Mouse (Mus musculus): ENCODE data around the gene Plekhg3.

The Plekhg3 gene

DNA sequence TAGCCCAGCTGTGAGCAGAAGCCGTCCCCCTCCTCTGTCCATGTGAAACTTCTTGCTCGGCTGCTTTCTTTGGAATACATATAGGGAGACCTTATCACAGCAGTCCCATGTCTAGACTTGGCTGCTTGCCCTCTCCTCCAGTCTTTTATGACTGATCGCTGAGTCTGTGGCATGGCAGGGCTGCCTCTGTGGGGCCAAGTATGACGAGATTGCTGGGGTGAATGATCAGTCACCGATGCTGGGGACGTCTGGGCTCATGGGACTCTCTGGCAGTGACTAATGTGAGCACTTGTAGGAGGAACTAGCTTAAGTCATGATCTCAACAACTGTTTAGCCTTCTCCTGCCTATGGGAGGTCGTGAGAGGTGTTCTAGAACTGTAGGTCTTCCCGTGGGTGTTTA is 21.6 kb downstream of the Plekhg3 start:
- in situ Hi-C loops (cut with MboI, MseI): no loop called here

DNA sequence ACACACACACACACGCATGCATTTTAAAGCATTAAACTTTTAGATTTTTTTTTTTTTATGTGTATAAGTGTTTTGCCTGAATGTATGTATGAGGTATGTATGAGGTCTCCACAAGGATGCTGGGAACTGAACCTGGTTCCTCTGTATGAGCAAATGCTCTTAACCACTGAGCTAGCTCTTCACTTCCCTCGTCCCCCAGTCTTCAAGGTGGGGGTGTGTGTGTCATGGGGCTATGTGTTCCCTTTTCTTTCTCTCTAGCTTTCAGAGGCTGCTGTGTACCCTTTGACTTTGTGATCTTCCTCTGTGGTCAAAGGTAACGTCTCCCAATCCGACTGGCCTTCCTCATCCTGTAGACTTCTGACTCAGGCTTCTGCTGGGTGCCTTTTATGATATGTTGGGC is 22.3 kb downstream of the Plekhg3 start:
- in situ Hi-C loops (cut with MboI, MseI): no loop called here

DNA sequence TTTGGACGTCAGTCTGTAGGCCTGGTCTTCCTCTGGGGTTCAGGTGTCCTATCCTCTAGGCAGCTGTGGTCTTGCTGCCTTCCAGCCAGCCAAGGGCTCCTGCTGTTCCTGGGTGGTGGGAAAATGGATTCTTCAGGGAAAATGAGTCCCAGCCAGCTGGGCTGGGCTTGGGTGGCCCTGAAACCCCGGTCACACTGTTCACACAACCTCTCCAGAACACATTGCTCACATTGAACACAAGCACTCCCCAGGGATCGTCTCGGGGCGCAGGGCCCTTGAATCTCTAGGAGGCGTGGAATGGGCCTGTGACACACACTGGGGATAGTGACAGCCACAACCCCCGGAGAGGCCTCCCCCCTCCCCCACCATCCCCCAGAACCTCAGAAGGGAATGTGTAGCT is 23.2 kb downstream of the Plekhg3 start:
- in situ Hi-C loops (cut with MboI, MseI): no loop called here

DNA sequence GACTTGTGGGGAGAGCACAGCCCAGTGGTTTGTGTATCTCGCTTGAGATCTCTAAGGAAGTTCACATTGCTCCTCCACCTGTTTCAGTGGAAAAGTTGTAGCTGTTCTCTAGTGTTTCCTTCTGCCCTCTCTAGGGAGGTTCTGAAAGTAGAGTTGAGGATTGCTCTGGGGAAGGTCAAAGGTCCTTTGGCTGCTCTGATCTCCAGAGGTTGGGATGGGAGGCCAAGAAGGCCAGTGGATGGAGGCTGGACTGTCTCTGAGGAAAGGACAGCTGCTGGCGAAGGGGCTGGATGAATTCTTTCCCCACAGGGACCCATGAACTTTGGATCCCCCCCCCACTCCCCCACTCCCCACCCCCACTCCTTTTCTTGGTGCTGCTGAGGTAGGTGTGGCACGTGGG is 23.7 kb downstream of the Plekhg3 start:
- in situ Hi-C loops (cut with MboI, MseI): no loop called here

DNA sequence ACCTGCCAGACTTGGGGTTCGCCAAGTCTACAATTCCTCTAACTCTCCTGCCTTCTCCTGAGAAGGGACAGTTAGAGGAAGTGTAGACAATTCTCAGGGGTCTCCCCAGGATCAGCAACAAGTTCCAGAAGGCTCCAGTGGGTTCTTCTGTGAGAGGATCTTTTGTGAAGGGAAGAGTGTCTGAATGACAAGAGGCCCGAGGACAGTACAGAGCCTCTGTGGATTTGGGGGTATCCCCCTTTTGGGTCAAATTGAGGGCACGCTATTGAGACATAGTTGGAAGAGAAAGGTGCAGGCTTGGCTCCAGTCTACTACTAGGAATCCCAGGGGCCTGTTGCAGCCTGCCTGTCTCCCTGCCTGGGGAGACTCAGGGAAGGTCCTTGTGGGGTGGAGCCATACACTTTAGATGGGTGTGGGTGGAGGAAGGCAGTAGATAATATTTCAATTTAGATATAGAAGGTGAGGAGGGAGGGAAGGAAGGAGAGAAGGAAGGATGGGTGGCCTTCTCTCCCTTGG is 24.2 kb downstream of the Plekhg3 start:
- in situ Hi-C loops (cut with MboI, MseI): no loop called here

DNA sequence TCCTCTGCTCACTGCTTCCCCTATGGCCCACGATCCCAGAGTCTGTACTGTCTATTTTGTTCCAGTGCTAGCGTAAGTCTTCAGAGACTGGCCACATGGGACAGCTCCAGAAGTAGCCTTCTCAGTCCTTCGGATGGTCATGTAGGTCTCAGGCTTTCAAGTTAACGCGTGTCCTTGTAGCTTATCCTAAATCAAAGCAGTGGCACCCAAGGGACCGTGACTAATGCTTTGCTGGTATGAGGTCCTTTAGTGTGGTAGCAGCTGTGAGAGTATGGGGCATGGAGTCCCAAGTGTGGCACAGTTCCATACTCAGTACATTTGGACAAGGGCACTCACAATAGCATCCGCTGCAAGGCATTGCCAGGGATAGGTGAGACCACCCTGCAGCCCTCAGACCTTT is 25.5 kb downstream of the Plekhg3 start:
- in situ Hi-C loops (cut with MboI, MseI): no loop called here

DNA sequence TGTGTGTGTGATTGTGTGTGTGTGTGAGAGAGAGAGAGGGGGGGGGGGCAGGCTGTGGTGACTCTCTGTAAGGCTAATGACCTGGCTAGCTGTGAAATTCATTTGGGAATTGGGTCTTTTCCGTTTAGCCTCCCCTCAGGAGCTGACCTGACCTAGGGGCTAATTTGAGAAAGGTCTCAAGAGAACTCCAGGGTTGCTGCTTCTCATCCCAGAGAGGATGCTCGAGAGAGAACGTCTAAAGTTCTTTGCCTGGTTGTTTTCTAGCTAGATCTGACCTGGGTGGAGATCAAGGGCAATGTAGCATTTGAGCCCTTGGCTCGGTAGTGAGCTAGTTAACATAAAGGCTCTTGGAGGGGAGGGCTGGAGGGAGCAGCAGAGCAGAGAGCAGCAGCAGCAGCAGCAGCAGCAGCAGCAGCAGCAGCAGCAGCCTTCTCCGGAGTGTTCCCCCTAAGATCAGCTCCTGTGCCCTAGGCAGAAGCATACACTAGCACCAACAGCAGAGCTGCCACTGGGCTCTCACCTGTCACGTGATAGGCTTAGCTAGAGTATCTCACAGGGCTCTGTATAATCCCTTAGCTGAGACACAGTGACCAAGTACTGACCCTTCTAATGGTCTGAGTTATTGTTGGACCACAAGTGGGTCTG is 26.2 kb downstream of the Plekhg3 start:
- in situ Hi-C loops (cut with MboI, MseI): no loop called here

DNA sequence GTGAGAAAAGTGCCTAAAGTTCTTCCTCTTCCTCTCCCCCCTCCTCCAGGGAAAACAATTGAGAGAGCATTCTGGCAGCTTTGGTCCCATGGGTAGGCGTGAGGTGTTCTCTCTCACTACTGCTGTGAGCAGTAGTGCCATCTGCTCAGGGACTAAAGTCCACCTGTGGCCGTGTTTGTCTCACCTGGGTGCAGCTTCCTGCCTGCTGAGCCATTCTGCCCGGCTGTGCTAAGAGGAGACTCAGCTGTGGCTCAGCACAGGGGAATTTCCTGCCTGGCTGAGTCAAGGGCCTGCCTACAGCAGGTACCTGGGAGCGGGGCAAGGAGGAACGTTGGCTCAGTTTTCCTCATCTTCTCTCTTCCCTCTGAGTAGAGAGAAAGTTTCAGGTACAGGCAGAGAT is 27.5 kb downstream of the Plekhg3 start:
- in situ Hi-C loops (cut with MboI, MseI): no loop called here

DNA sequence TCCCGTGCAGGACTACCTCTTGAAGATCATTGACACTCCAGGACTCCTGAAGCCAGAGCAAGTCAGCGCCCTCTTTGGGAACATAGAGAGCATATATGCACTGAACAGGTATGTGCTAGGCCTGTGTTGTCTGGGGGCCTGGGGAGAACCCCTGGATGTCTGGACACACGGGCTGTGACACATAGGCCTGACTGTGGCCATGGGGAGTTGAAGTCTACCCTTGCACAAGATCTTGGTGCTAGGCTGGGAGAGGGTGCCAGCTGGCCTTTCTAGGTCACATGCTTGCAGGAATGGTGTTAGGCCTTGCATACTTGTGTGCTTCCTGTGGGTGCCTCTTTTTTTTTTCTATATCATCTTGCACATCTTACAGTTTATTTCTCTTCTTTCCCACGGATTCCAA is 31.5 kb downstream of the Plekhg3 start:
- in situ Hi-C loops (cut with MboI, MseI): no loop called here

DNA sequence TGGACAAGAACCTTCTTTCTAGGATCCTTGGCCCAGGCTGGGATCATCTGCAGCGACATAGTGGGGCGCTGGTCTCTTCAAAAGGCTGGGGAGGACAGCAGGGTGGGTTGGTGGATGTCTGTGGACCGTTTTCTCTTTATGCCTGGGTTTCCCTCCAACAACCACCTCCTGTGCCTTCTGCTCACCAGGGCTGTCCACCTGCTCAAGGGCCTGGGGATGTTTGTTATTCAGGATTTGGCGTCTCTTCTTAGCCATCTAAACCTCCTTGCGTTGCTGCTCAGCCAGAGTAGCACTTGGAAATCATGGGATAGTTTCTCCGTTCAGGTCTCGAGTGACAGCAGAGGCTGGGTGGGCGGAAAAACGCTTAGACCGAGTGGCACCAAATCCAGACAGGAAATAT is 35.6 kb downstream of the Plekhg3 start:
- in situ Hi-C loops (cut with MboI, MseI): no loop called here

DNA sequence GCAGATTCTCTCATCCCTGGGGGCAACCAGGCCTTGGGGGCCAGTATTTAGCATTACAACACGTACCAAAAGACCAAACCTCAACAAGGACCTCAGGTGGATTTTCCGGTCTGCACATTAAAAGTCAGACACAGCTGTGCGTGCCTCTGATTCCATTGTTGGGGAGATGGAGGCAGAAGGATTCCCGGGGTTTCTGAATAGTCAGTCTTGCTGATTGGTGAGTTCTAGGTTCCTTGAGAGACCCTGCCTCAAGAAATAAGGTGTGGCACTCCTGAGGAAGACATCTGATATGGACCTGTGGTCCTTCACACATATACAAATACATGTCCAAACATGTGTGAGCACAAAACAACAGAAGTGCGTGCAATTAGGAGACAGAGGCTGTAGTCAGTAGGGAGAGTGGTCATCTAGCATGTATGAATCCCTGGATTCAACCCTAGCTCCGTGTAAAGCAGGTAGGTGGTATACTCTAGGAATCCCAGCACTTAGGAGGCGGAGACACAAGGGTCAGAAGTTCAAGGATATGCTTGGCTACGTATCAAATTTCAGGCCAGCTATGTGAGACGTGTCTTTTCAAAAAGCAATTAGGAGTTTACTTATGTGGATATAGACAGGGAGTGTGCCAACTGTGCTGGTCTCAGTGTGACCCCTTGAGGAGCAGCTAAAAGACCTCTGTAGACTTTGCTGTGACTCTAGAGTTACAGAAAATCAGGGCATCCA is 39.7 kb downstream of the Plekhg3 start:
- in situ Hi-C loops (cut with MboI, MseI): no loop called here

DNA sequence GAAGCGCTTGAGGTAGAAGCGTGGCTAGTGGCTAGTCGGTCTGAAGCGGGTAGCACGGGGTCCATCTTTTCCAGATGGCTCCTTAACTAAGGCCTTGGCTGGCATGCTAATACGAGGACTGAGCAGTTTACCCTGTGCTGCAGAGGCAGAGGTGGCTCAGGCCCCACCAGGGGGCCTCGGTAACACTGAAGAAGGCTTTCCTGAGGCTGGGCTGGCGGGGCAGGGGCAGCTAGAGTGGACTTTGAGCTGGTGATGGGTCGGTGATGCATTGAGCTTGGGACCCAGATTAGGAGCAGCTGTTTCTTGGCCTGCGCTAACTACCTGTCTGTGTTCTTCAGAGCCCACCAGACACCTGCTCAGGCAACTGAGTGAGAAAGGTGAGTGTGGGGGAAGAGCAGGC is 40.6 kb downstream of the Plekhg3 start:
- in situ Hi-C loops (cut with MboI, MseI): no loop called here

DNA sequence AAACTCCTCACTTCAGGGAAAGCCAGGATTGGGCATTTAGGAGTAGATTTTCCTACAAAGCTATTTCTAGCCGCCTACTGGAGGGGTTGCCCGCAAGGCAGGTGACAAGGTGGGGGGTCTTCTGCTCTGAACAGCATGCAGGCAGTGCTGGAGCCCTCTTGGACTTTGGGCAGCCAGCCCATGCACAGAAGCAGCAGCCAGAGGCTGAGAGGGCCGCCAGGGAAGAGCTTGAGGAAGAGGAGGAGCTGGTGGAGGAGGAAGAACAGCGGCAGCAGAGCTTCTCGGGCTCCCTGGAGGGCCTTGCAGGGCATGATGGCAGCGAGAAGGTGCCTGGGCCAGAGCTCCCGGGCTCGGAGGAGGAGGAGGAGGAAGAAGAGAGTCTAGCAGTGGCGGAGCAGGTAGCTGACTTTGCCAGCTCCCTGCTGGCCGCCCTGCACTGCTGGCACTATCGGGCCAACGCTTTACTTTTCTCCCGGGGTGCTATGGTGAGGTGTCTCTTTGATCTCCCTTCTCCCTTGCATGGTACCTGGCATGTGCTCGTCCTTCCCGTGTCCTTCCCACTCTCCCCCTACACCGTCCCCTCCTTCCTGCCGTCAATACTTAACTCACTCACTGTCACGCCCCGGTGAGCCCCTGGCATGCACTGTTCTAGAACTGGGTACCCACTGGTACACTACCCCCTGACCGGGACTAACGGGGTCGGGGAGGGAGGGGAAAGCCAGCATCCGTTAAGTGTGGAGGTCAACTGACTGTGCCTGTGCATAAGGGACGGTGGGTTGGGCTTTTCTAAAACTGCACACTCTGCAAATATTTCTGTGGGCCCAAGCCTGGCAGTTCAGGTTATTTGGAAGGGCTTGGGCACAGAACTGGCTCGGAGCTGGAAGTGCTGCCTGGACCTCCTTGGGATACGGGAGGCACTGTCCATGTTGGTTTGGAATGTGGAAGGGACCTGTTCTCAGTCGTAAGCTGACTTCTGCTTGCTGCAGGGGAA is 41.9 kb downstream of the Plekhg3 start:
- in situ Hi-C loops (cut with MboI, MseI): no loop called here

DNA sequence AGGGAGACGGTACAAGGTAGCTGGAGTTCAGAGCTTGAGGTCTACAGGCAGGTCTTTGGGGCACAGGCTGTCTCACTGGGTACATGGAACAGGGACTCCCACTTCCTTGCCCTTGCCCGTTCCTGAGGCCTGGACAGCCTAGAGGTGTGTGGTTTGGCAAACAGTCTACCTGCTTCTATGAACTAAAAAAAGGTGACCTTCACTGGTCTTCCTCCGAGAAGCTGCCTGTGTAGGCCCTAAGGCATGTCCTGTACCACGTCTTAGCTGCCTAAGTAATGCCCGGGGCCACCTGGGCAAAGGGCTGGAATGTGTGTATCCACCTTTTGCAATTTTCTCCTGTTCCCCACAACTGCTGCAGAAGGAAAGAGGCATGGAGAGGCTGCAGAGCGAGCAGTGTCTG is 42.7 kb downstream of the Plekhg3 start:
- in situ Hi-C loops (cut with MboI, MseI): no loop called here

DNA sequence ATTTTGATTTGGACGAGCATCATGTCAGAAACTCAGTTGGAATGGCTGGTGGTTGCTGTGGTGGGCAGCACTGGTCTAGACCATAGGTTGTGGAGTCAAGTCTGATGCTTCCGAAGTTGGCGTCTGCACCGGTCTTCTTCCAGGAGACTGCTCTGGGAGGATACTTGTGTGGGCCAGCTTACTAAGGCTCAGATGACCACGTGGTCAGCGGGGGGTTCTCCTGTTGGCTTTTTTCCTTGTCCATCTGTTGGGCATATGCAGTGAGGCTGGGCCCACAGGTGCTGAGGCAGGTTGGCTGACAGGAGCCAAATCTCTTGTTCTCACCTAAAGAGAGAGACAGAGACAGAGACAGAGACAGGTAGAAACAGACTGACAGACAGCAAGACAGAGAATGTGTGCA is 44.1 kb downstream of the Plekhg3 start:
- in situ Hi-C loops (cut with MboI, MseI): no loop called here

DNA sequence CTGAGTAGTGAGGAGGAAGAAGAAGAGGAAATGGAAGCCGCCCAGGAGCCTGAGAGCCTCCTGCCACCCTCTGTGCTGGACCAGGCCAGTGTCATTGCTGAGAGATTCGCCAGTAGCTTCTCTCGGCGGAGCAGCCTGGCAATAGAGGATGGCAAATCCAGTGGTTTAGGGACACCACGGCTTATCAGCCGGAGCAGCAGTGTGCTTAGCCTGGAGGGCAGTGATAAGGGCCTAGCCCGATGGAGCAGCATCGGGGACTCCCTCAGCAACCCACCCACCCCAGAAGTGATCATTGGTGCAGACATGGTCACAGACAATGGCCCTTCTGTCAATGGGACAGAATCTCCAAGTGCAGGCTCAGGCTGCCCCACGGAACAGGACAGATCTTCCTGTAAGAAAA is 45.4 kb downstream of the Plekhg3 start:
- in situ Hi-C loops (cut with MboI, MseI): no loop called here

DNA sequence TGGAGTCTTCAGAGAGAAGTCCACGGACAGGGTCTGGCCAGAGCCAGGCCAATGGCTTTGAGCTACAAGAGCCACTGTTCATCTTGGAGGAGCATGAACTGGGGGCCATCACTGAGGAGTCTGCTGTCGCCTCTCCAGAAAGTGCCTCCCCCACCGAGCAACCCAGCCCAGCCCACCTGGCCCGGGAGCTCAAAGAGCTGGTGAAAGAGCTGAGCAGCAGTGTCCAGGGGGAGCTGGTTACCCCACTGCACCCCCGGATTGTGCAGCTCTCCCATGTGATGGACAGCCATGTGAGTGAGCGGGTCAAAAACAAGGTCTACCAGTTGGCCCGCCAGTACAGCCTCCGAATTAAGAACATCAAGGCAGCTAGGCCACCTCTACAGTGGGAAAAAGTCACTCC is 46.1 kb downstream of the Plekhg3 start:
- in situ Hi-C loops (cut with MboI, MseI): no loop called here

DNA sequence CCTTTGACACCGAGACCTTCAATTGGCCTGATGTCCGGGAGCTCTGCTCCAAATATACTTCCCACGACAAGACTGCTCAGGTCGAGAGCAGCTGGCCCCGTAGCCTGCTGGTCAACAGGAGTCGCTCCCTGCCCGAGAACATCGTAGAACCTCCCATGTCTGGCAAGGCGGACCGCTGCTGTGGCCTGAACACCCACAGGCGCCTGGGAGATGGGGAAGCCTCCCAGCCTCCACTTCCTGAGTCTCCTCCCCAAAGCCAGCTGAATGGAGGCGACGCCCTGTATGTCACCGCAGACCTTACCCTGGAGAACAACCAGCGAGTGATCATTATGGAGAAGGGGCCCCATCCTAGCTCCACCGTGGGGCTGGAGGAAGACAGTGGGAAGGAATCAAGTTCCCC is 47.2 kb downstream of the Plekhg3 start:
- in situ Hi-C loops (cut with MboI, MseI): no loop called here

DNA sequence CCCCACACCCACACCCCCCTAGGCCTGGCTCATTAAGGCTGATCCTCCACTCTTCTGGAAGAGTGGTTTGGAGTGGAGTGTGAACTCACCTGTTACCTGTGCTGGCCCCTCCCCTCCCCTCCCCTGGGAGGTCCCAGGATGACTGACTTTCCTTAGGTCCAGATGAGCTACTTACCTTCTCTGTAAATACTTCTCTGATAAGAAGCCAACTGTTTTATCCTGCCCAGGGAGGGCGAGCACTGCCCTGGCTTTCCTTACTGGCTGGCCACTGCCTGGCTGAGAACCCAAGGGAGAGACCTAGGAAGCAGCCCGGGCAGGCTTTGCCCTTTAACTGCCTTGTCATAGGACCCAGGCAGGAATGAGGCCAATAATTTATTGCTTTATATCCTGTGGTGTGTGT is 47.8 kb downstream of the Plekhg3 start:
- in situ Hi-C loops (cut with MboI, MseI): no loop called here

DNA sequence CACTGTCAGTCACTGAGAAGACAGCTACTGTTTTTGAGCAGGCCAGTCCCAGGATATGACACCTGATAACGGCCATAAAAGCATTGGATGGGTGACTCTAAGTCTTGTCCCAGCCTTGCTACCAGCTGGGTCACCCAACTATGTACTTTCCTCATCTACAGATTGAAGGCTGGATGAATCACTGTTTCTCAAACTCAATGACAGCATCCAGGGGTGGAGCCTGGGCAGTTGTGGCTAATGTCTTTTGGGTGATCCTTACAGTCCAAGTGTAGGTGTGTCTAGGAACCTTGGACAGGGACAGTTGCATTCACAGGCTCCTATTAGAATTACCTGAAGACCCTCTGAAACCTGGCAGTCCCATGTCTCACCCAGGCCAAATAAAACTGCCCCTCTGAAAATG is 49.1 kb downstream of the Plekhg3 start:
- in situ Hi-C loops (cut with MboI, MseI): no loop called here

DNA sequence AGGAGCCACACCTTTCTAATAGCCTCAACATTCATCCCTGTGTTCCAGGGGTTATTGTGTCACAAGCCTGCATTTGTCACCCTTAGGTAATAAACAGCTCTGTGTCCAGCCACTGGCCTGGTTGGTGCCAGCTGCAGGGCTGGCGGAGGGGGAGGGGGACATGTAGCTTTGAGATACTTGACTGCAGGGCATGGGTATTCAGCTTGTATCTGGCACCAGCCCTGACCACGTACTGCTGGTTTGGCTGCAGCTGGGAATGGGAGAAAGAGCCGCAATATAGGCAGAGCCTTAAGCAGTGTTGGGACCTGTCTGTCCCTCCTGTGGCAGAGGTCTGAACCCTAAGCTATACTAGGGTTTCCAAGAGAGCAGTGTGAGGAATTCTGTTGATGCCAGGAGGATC is 51.4 kb downstream of the Plekhg3 start:
- in situ Hi-C loops (cut with MboI, MseI): no loop called here

DNA sequence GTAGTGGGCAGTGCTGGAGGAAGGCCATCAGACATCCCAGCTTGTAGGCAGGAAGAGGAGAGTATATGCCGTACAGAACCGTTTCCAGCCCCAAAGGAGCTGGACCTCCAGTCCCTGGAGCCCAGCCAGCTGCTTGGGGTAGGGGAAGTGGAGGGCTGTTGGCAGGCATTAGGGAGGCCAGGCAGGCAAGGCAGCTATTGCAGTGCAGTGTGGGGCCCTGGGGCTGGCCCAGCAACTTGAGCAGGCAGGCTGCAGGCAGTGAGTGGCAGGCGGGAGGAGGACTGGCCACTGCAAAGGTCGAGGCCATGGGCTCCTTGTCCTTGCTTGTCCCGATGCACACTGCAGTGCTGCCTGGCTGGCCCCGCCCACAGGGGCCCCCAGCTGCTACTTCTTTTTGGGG is 52.1 kb downstream of the Plekhg3 start:
- in situ Hi-C loops (cut with MboI, MseI): no loop called here

All from T-helper 1 cell (primary cell).